Mouse (Mus musculus) forebrain, embryonic 16.5 days (tissue): ENCODE measurements around the gene Tex13c3. TPM values are rescaled to one million over a fixed set of nuclear protein-coding genes. Genes with fewer than 3 reads are reported as not detected.
"Not testable (repeated sequence)": the region's sequence is repeated elsewhere in the genome, so short reads cannot be mapped to it uniquely, and the experiment has no call there.

Source experiments
- ATAC-seq: fragments of 200-750 bp; cut with Nextera tagmentation; 2 replicates; pipeline ENCODE4 v1.8.0; 2017; ENCODE audit warnings: mild to moderate bottlenecking, moderate library complexity
- H3K27ac ChIP-seq: fragments of 300-500 bp; sonication (generic); 2 replicates; pipeline ENCODE4 v1.5.1; 2014; ENCODE audit warnings: low read length, control low read depth
- H3K27me3 ChIP-seq: fragments of 300-500 bp; sonication (generic); replicated peaks from 2 replicates; pipeline ENCODE4 v1.6.1; 2014; ENCODE audit warnings: low read length; ENCODE audit not compliant: control insufficient read depth, insufficient read depth
- H3K36me3 ChIP-seq: fragments of 300-500 bp; sonication (generic); 2 replicates; pipeline ENCODE4 v1.6.1; 2014; ENCODE audit not compliant: control insufficient read depth, insufficient read depth
- H3K4me1 ChIP-seq: fragments of 300-500 bp; sonication (generic); replicated peaks from 2 replicates; pipeline ENCODE4 v1.6.1; 2014; ENCODE audit warnings: low read length; ENCODE audit not compliant: control insufficient read depth, insufficient read depth
- H3K4me2 ChIP-seq: fragments of 300-500 bp; sonication (generic); 2 replicates; pipeline ENCODE4 v1.6.1; 2014; ENCODE audit warnings: mild to moderate bottlenecking, low read length, control low read depth
- H3K4me3 ChIP-seq: fragments of 300-500 bp; sonication (generic); replicated peaks from 2 replicates; pipeline ENCODE4 v1.5.1; 2014; ENCODE audit warnings: mild to moderate bottlenecking, low read length, control low read depth
- H3K9ac ChIP-seq: fragments of 300-500 bp; sonication (generic); replicated peaks from 2 replicates; pipeline ENCODE4 v1.6.1; 2014; ENCODE audit warnings: low read depth, low read length, control low read depth
- H3K9me3 ChIP-seq: fragments of 300-500 bp; sonication (generic); 2 replicates; pipeline ENCODE4 v1.6.1; 2016; ENCODE audit warnings: low read length; ENCODE audit not compliant: control insufficient read depth
- WGBS: fragments of 180-500 bp; shearing (Covaris S2); extraction: QIAGEN DNeasy Blood & Tissue Kit; methylation state at CpG from one replicate; pipeline ENCODE4 v1.1.7; 2014; 5-methylcytosine and 5-hydroxymethylcytosine counted together
- polyA plus RNA-seq: library from polyadenylated mRNA; unstranded; fragments of >200 nt; fragmentation: Nextera tagmentation; extraction: Ambion mirVana; gene quantifications from 2 replicates; pipeline ENCODE4 v1.2.1, GENCODE M21; 2015

Gene Tex13c3
- polyA plus RNA-seq = not detected in 2 replicates

GRCm38 (mm10) chrX:19481219-19481618 lies at the start of gene Tex13c3:
Gene Tex13c3, minus strand, starts transcription at chrX:19481319.
- not testable (repeated sequence) for H3K27me3 ChIP-seq, H3K4me3 ChIP-seq, H3K4me1 ChIP-seq, H3K9ac ChIP-seq, H3K9me3 ChIP-seq, H3K4me2 ChIP-seq, ATAC-seq, H3K27ac ChIP-seq, H3K36me3 ChIP-seq
- WGBS = 94% methylated on average over 5 of the region's 5 CpGs

GRCm38 (mm10) chrX:19489731-19490130 lies 8.6 kb upstream of the Tex13c3 start:
- H3K36me3 ChIP-seq = no peaks in the 10 kb centered on the region
- WGBS = 90% methylated on average over 4 of the region's 4 CpGs
- no peaks in the 10 kb centered on the region for H3K27me3 ChIP-seq
- no peak overlapping the region for H3K9ac ChIP-seq
- no peak overlapping the region for H3K4me3 ChIP-seq
- ATAC-seq = no peak
- H3K27ac ChIP-seq = no peak overlapping the region
- no peaks in the 10 kb centered on the region for H3K4me1 ChIP-seq
- H3K4me2 ChIP-seq = no peak overlapping the region
- no peaks in the 10 kb centered on the region for H3K9me3 ChIP-seq
